Mouse (Mus musculus) embryonic fibroblast, embryonic 13.5 days (primary cell): ENCODE data around the gene Ssna1. TPM values are rescaled to one million over a fixed set of nuclear protein-coding genes. Genes with fewer than 3 reads are reported as not detected.
"Not testable (repeated sequence)": the region's sequence is repeated elsewhere in the genome, so short reads cannot be mapped to it uniquely, and the experiment has no call there.

Source experiments
- H3K27ac ChIP-seq: 2 replicates; pipeline ENCODE4 v1.5.1; 2012; ENCODE audit warnings: low read length, control low read depth, inconsistent platforms; ENCODE audit not compliant: insufficient read depth
- H3K4me1 ChIP-seq: 2 replicates; pipeline ENCODE4 v1.6.1; 2011; ENCODE audit warnings: low read length; ENCODE audit not compliant: control insufficient read depth, insufficient read depth
- H3K4me3 ChIP-seq: 2 replicates; pipeline ENCODE4 v1.5.1; 2011; ENCODE audit warnings: mild to moderate bottlenecking, control low read depth, low read length; ENCODE audit not compliant: insufficient read depth
- CTCF ChIP-seq: IDR thresholded peaks from 2 replicates; pipeline ENCODE4 v1.5.1; 2011; ENCODE audit warnings: mild to moderate bottlenecking, control low read depth, low read length, moderate library complexity, borderline replicate concordance; ENCODE audit not compliant: insufficient read depth
- POLR2A ChIP-seq: IDR thresholded peaks from 2 replicates; pipeline ENCODE4 v1.6.1; 2011; ENCODE audit warnings: low read depth, mild to moderate bottlenecking, control low read depth, low read length, moderate library complexity
- polyA plus RNA-seq: library from polyadenylated mRNA; stranded (reverse); fragments of >200 nt; gene quantifications from 2 replicates; pipeline ENCODE4 v1.2.4, GENCODE M21; 2011; ENCODE audit warnings: low read depth; ENCODE audit not compliant: missing spikeins, insufficient read length

Gene Ssna1
- polyA plus RNA-seq, 1 experiment, result 46.2 TPM

GRCm38 (mm10) chr2:25262795-25263622, 9.2 kb downstream of the Ssna1 start:
- Histone ChIP-seq H3K4me1 (peaks cover 9% of the 10 kb centered on the region), H3K4me3 (peak overlapping the region; percentile 70), H3K27ac (no peak overlapping the region)
- no peak for TF ChIP-seq CTCF
- no peak for TF ChIP-seq POLR2A

GRCm38 (mm10) chr2:25262291-25262767, 9.9 kb downstream of the Ssna1 start, which contains the start of gene Tprn:
TSS of gene Tprn (plus strand) at chr2:25262618.
- Histone ChIP-seq H3K4me3 (peak within 1 kb of the TSS; percentile 70), H3K27ac (no peak within 1 kb of the TSS), H3K4me1 (peaks cover 9% of the 10 kb centered on the region)
- TF ChIP-seq CTCF (no peak), POLR2A (peak; percentile 56)

GRCm38 (mm10) chr2:25261870-25262269, 10.4 kb downstream of the Ssna1 start:
- H3K4me3 ChIP-seq, result peak overlapping the region; percentile 8
- no peak overlapping the region for H3K27ac ChIP-seq
- peaks cover 9% of the 10 kb centered on the region for H3K4me1 ChIP-seq
- TF ChIP-seq CTCF, result no peak
- no peak for TF ChIP-seq POLR2A

GRCm38 (mm10) chr2:25258887-25259286, 13.4 kb downstream of the Ssna1 start:
- no peak overlapping the region for H3K4me3 ChIP-seq
- no peak overlapping the region for H3K27ac ChIP-seq
- H3K4me1 ChIP-seq, result 0 out of 2 replicates have a peak, but pooled peaks cover under 1% of the 10 kb centered on the region
- TF ChIP-seq CTCF (no peak), POLR2A (no peak)

GRCm38 (mm10) chr2:25257250-25257649, 15.0 kb downstream of the Ssna1 start:
- not testable (repeated sequence) for H3K4me3 ChIP-seq, H3K27ac ChIP-seq, H3K4me1 ChIP-seq

- peak overlapping the region; percentile 92 for H3K4me3 ChIP-seq
- H3K27ac ChIP-seq, H3K4me1 ChIP-seq: not testable (repeated sequence)
Measured at GRCm38 (mm10) chr2:25256443-25257109, 15.7 kb downstream of the Ssna1 start.

GRCm38 (mm10) chr2:25255284-25255779, 16.9 kb downstream of the Ssna1 start, which contains the start of gene Tmem203:
TSS of gene Tmem203 (plus strand) at chr2:25255439.
- H3K27ac ChIP-seq, result no peak within 1 kb of the TSS
- no peaks in the 10 kb centered on the region for H3K4me1 ChIP-seq
- TF ChIP-seq CTCF (no peak), POLR2A (peak; percentile 54)
- H3K4me3 ChIP-seq, result peak within 1 kb of the TSS; percentile 92

- no peak overlapping the region for H3K27ac ChIP-seq
Measured at GRCm38 (mm10) chr2:25252331-25252730, 19.9 kb downstream of the Ssna1 start.

GRCm38 (mm10) chr2:25246183-25247072, 25.8 kb downstream of the Ssna1 start, which contains the start of gene AL732309.1:
TSS of gene AL732309.1 (minus strand) at chr2:25246863.
- Histone ChIP-seq H3K4me1 (no peaks in the 10 kb centered on the region), H3K27ac (no peak within 1 kb of the TSS), H3K4me3 (no peak within 1 kb of the TSS)
- no peak for TF ChIP-seq CTCF
- no peak for TF ChIP-seq POLR2A

More at GRCm38 (mm10) chr2:25252331-25252730, 19.9 kb downstream of the Ssna1 start:
- TF ChIP-seq CTCF (peak; percentile 29; the same call in 1 of the 2 replicates), POLR2A (no peak)
- H3K4me3 ChIP-seq, result no peak overlapping the region
- no peaks in the 10 kb centered on the region for H3K4me1 ChIP-seq

GRCm38 (mm10) chr2:25244144-25244543, 28.1 kb downstream of the Ssna1 start:
- TF ChIP-seq POLR2A (no peak), CTCF (no peak)
- Histone ChIP-seq H3K4me3 (no peak overlapping the region), H3K27ac (no peak overlapping the region), H3K4me1 (no peaks in the 10 kb centered on the region)
